ENCODE assay signal across 29 mouse cellular contexts in genomic region chr6:32183651-32184185, GRCm38 (mm10).
A peak's percentile ranks its signal among the peaks of the same experiment; 100 is the strongest.
DNase-seq lines count a peak whose midpoint lies in the region; ATAC-seq and TF ChIP-seq lines count a peak whose summit lies in the region.
"Had no signal": no experiment of that assay in that cellular context is flagged by ENCODE, and none has a peak within 500 bp of the region (broad histone marks: within the 10 kb centered on the region; RNA-seq: fewer than 3 reads in every experiment).

No protein-coding gene starts in this region.

- H3K9me3 ChIP-seq in midbrain, postnatal 0 days (ENCODE audit: low read length) = no peaks in the 10 kb centered on the region
- H3K9me3 ChIP-seq: hindbrain, embryonic 10.5 days; hindbrain, embryonic 15.5 days; kidney, embryonic 15.5 days; limb, embryonic 13.5 days; lung, embryonic 15.5 days; neural tube, embryonic 13.5 days had no signal

- no peaks in the 10 kb centered on the region for H3K4me1 ChIP-seq in midbrain, postnatal 0 days (ENCODE audit: insufficient read depth, low read length)
- H3K4me1 ChIP-seq: hindbrain, embryonic 15.5 days; kidney, embryonic 15.5 days; lung, embryonic 15.5 days had no signal

- H3K27me3 ChIP-seq in midbrain, postnatal 0 days (ENCODE audit: insufficient read depth, low read length) = no peaks in the 10 kb centered on the region
- H3K27me3 ChIP-seq: hindbrain, embryonic 15.5 days; kidney, embryonic 15.5 days; lung, embryonic 15.5 days; neural tube, embryonic 13.5 days had no signal

- no peak overlapping the region for H3K27ac ChIP-seq in layer of hippocampus, adult 2 months
- no peak overlapping the region for H3K27ac ChIP-seq in midbrain, postnatal 0 days (ENCODE audit: low read depth, low read length)
- H3K27ac ChIP-seq: hindbrain, embryonic 10.5 days; hindbrain, embryonic 15.5 days; kidney, embryonic 15.5 days; limb, embryonic 13.5 days; lung, embryonic 15.5 days; neural tube, embryonic 13.5 days; stomach, postnatal 0 days had no signal

- ATAC-seq in midbrain, postnatal 0 days (ENCODE audit: low FRiP score) = no peak
- ATAC-seq: CD4-positive, CD25-positive, alpha-beta regulatory T cell, adult 4 months; forebrain, embryonic 16.5 days; inflammation-experienced regulatory T-cells, adult 6 months had no signal

- no peak overlapping the region for H3K4me3 ChIP-seq in layer of hippocampus, adult 2 months
- no peak overlapping the region for H3K4me3 ChIP-seq in midbrain, postnatal 0 days (ENCODE audit: low read depth, low read length)
- H3K4me3 ChIP-seq: erythroblast, embryonic 14.5 days; hindbrain, embryonic 10.5 days; hindbrain, embryonic 15.5 days; kidney, embryonic 15.5 days; limb, embryonic 13.5 days; lung, embryonic 15.5 days; neural tube, embryonic 13.5 days had no signal

- H3K4me2 ChIP-seq in midbrain, postnatal 0 days (ENCODE audit: low read depth, low read length, poor library complexity, severe bottlenecking) = no peak overlapping the region
- H3K4me2 ChIP-seq: hindbrain, embryonic 15.5 days; kidney, embryonic 15.5 days; limb, embryonic 13.5 days; liver, embryonic 11.5 days; lung, embryonic 15.5 days; midbrain, embryonic 11.5 days; neural tube, embryonic 13.5 days had no signal

- intact Hi-C loops in left cerebral cortex, postnatal 25 days (cut with DNase I) = no loop called here

- TF ChIP-seq CTCF in layer of hippocampus, adult 2 months (conservative IDR thresholded peaks at IDR 0.05) = 0 out of 2 replicates have a peak, but pooled peaks have one; percentile 15
- no peak for TF ChIP-seq CTCF in midbrain, postnatal 0 days (IDR thresholded peaks at IDR 0.05)

- WGBS in midbrain, postnatal 0 days = 77% methylated on average over 6 of the region's 6 CpGs

- peaks cover 27% of the 10 kb centered on the region for H3K36me3 ChIP-seq in midbrain, postnatal 0 days (ENCODE audit: insufficient read depth, low read length)
- H3K36me3 ChIP-seq: kidney, embryonic 15.5 days; lung, embryonic 15.5 days had no signal

- no peak overlapping the region for H3K9ac ChIP-seq in midbrain, postnatal 0 days (replicated peaks; ENCODE audit: low read length, poor library complexity, severe bottlenecking)
- H3K9ac ChIP-seq: hindbrain, embryonic 15.5 days; kidney, embryonic 15.5 days; limb, embryonic 13.5 days; lung, embryonic 15.5 days; neural tube, embryonic 13.5 days had no signal

- no peak for DNase-seq in layer of hippocampus, adult 2 months (ENCODE audit: low spot score in 2 of 2)
- no peak for DNase-seq in layer of hippocampus, postnatal 25 days (ENCODE audit: extremely low spot score in 1 of 2, low spot score in 1 of 2)
- DNase-seq in right cerebral cortex, adult 18-20 months = peak; percentile 35
- no peak for DNase-seq in right cerebral cortex, postnatal 14 days
- peak; percentile 6 to 63 for DNase-seq in left cerebral cortex, postnatal 25 days (ENCODE audit: low spot score in 2 of 2)
- DNase-seq in midbrain, postnatal 0 days (ENCODE audit: low spot score) = no peak
- DNase-seq in retina, postnatal 1 day = no peak
- DNase-seq: adrenal gland, postnatal 14 days; cerebellum, adult 11-12 months; cerebellum, adult 9-11 months; gastrocnemius, postnatal 36 days; heart, postnatal 14 days; kidney, adult 18-20 months; kidney, postnatal 25 days; thymus, adult 2 months; thymus, postnatal 4 days had no signal

Comparison
In these comparisons a context has a peak if more than half of its experiments do, and no peak if none do; other contexts are left out.
1. DNase-seq: peak in right cerebral cortex, adult 18-20 months (single experiment) and left cerebral cortex, postnatal 25 days (2 of 2); none in layer of hippocampus, adult 2 months (0 of 2), layer of hippocampus, postnatal 25 days (0 of 2), right cerebral cortex, postnatal 14 days (single experiment), midbrain, postnatal 0 days (single experiment) and retina, postnatal 1 day (single experiment).